Mouse (Mus musculus) heart, adult 11 months (tissue): ENCODE results near the gene Twf2.

ENCODE experiments used
- DNase-seq: peaks from one replicate; pipeline ENCODE4 v3.0.0; 2022

Gene Twf2

DNA sequence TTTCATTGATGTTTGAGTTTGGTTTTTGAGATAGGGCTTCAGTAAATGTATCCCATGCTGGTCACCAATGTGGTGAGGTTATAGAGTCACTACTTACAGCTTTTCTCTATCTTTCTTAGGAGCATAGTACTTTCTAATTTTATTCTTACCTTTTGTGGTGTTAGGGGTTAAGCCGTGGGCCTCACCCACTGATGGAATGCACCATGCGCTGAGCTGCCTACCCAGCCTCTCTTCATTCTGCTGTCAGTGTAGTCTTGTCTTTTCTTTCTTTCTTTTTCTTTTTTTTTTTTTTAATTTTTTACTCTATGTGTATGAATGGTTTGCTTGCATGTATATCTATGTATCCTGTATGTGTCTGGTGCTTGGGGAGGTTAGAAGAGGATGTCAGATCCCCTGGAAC lies 23.5 kb upstream of the Twf2 start:
- peak; percentile 39 for DNase-seq

DNA sequence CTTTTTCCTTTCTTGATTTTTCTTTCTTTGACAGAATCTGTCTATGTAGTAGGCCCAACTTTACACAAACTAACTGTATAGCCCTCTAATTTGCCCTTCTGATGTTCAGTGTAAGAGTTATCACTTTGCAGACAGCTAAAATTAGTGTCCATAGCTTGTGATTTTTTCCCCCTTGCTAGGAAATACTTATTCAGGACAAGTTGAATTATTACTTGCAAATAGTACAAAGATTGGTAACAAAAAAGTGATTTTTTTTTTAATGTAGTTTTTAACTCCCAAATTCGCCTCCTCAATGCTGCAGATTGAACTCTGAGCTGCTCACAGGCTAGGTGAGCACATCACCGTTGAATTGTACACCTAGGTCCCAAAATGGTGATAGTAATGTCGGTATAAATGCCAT lies 22.9 kb upstream of the Twf2 start:
- DNase-seq = no peak

- peak; percentile 70 for DNase-seq
Observed at GRCm38 (mm10) chr9:106182146-106182545, 20.8 kb upstream of the Twf2 start.

DNA sequence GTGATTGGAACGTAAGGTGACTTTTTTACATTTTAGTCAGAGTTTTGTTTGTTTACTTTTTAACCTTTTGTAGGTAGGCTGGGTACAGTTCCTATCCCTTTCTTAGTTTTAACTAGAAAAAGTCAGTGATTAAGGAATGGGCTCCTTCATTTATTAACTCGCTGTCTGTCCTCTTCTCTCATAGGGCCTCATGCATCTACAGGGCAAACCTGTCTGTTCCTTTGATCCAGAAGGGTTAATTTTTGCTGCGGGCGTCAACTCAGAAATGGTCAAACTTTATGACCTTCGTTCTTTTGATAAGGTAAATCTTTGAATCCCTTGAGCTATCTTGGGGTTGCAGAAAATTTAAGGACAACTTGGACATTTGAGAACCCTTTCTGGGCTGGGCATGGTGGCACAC lies 18.9 kb upstream of the Twf2 start:
- peak; percentile 78 for DNase-seq

DNA sequence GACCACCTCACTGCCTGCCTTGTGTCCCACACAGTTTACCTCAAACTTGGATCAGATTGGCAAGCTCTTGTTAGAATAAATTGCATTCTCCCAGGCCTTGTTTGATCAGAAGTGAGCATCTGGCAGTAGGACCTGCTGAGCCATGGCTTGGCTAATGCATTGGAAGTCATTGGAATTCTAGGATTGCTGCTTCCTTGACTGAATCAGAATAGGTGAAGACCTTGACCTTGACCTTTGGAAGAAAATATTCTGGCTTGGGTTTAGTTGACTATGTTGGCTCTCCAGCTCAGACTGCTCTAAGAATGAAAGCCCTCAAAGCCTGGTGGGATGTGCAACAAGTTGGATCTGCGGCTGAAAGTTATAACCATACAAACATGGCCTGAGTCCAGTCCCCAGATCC lies 11.6 kb upstream of the Twf2 start:
- no peak for DNase-seq

DNA sequence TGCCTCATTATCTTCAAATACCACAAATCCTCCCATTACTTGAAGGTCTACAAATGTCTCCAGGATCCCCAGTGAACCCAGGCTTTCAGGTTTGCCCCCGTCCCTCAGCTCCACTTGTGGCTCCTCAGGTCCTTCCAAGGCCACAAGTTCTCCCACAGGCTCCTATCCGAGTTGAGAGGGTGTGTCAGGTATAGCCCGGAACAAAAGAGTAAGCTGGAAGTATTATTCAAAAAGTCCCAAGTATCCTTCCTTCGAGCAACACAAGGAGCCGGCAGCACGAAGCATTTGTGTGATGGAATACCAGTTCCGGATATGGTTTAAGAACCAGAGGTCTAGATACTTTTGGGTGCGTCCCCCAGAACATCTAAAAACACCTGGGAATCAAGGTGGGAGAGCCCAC lies 10.9 kb upstream of the Twf2 start:
- peak; percentile 81 for DNase-seq

DNA sequence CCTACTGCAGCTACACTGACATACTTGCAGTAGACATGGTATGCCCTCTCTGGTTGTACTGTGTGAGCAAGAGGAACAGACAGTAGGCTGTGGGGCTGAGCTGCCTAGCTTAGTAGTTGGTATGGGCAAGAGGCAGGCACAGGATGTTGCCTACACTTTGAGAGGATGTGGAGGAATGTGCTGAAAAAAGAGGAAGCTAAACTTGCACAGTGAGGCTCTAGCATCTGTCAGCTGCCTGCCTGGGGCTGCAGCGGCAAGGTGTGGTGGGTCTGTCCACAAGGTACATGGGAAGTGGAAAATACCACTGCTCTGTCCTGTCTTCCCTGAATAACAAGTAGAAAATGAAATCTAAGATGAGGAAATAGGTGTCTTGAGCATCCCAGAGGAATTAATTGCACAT lies 9.9 kb upstream of the Twf2 start:
- DNase-seq = peak; percentile 94

GRCm38 (mm10) chr9:106193930-106194807 lies 8.7 kb upstream of the Twf2 start:
- DNase-seq = peak; percentile 90

GRCm38 (mm10) chr9:106195693-106196092 lies 7.2 kb upstream of the Twf2 start:
- DNase-seq = peak; percentile 88

DNA sequence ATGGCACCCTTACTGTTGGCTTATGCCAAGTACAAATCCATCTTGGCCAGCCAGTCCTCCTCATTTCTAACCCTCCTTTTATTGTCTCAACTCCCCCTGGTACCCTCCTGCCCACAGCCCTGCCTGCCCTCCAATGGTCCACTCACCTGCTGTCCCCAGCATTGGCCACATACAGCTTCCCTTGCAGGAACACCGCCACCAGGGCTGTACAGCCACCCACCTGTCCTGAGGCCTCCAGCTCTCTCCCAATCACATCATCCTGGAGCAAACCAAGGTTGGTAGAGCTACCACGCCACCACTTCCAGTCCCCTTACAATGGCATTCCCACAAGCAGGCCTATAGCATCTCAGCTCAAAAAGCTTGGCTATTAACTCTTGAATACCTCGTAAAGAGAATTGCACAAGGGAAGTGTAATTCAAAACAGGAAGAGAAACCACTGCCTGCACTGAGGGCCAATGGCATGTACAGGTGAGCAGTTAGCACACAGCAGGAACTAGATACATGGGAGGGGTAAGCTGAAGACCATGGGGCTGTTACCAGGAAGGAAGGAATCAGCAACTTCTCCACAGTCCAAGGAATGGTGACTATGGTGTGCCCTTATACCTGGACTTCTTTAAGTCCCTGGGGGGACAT lies 5.7 kb upstream of the Twf2 start:
- DNase-seq = peak; percentile 90

- DNase-seq = peak; percentile 90
Observed at GRCm38 (mm10) chr9:106197732-106198131, 5.2 kb upstream of the Twf2 start.

DNA sequence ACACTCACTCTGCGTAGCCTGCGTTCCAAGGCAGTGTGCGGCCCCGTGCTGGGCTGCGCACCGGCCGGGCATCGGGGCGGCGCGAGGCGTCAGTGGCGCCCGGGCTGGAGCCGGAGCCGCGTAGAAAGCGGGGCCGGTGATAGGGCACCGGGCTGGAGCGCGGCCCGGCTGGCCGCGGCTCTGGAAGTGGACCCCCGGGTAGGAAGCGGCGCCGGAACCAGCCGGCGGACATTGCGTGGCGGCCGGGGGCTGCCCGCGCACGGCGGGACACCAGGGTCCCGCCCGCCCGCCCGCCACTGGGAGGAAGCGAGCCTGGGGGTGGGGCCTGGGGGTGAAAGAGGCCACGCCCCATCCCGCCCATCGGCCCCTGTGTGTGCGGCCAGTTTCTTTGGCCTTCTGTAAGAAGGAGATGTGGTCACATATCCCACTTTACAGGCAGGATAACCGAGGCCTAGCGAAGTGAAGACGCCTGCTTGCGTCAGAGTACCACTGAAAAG lies 3.9 kb upstream of the Twf2 start:
- peak; percentile 99 for DNase-seq

GRCm38 (mm10) chr9:106199535-106200272 lies 3.2 kb upstream of the Twf2 start, which contains the start of gene Ppm1m:
Gene Ppm1m, minus strand, starts transcription at chr9:106199746.
- peak; percentile 92 for DNase-seq

GRCm38 (mm10) chr9:106201895-106202294 lies 1.0 kb upstream of the Twf2 start:
- no peak for DNase-seq

DNA sequence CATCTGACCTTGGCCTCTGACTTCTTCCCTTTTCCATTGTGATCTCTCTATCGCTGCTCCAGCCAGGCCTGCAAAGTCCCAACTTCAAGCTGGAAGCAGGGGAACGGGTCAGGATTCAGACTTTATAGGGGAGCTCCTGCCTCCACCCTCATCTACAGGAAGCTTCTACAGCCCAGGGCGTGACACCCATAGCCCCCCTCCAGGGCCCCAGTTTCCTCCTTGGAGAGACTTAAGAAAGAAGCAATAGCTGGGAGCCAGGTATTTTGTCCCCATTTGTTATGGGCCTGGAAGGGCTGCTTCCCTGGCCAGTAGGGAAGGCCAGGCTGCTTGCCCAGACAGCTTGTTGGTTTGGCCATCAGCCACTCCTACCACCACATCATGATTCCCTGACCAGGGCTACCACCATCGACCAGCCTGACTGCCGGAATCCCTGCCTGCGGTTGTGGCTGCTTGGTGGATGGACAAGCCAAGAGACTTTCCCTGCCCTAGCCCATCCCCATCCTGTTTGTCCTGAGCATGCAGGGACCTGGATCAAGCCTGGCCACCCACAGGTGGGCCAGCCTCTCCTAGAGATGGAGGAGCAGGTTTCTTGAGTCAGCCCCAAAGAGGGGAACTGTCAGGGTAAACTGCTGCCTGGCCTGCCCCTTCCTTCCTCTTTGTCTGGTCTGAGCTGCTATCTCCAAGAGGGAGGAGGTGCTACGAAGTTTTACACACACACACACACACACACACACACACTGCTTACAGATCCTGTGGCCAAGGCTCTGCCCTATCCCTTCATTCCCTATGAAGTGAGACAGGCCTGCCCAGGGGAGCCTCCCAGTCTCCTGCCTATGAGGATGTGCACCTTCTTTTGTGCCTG lies 1.3 kb downstream of the Twf2 start:
- DNase-seq = peak; percentile 96

- DNase-seq = peak; percentile 93
Observed at GRCm38 (mm10) chr9:106205713-106206290, 2.9 kb downstream of the Twf2 start.

- DNase-seq = peak; percentile 98
Observed at GRCm38 (mm10) chr9:106206515-106206914, 3.6 kb downstream of the Twf2 start.

GRCm38 (mm10) chr9:106208181-106208580 lies 5.3 kb downstream of the Twf2 start:
- peak; percentile 96 for DNase-seq

- DNase-seq = peak; percentile 97
Observed at GRCm38 (mm10) chr9:106209954-106210353, 7.0 kb downstream of the Twf2 start.

DNA sequence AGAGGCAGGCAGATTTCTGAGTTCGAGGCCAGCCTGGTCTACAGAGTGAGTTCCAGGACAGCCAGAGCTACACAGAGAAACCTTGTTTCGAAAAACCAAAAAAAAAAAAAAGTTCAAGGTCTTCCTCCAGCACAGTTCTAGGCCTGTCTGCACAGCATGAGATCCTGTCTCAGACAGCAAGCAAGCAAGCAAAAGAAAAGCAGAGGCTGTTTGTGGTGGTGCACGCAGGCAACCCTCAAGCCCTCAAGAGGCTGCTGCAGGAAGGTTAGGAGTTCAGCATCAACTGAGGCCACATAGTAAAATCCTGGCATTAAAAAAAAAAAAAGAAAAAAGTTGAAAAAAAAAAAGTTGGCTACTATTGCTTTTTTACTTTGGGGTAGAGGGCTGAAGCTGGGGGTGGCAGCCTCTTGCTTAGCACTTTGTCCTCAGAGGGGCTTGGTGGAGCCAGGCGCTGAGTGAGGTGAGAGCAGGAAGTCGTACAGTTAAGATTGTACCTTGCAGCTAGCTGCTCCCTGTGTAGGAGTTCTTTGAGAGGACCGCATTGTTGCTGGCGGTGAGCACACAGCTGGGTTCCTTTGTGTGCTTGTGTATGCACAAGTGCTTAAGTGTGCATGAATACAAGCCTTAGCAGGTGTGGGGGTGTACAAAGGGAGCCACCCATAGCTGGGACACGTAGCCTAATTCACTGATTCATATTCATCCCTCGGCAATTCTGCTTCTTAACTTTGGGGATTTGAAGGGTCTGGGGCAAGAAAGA lies 8.1 kb downstream of the Twf2 start:
- DNase-seq = no peak
